Mouse (Mus musculus) stomach, embryonic 14.5 days (tissue): ENCODE measurements around the gene Gm20388. TPM values are rescaled to one million over a fixed set of nuclear protein-coding genes. Genes with fewer than 3 reads are reported as not detected.

Experiments
- ATAC-seq: fragments of 200-750 bp; cut with Nextera tagmentation; 2 replicates; pipeline ENCODE4 v1.8.0; 2017; ENCODE audit warnings: low read depth, moderate TSS enrichment; ENCODE audit not compliant: insufficient number of reproducible peaks, insufficient read depth, low FRiP score
- H3K27ac ChIP-seq: fragments of 300-500 bp; sonication (generic); 2 replicates; pipeline ENCODE4 v1.5.1; 2014; ENCODE audit warnings: mild to moderate bottlenecking, low read length, moderate library complexity, mixed read lengths
- H3K27me3 ChIP-seq: fragments of 300-500 bp; sonication (generic); 2 replicates; pipeline ENCODE4 v1.6.1; 2014; ENCODE audit warnings: low read length, control low read depth, mixed read lengths; ENCODE audit not compliant: control insufficient read depth, insufficient read depth
- H3K36me3 ChIP-seq: fragments of 300-500 bp; sonication (generic); 2 replicates; pipeline ENCODE4 v1.6.1; 2014; ENCODE audit warnings: mild to moderate bottlenecking, control low read depth, low read length, moderate library complexity, mixed read lengths; ENCODE audit not compliant: control insufficient read depth, insufficient read depth
- H3K4me1 ChIP-seq: fragments of 300-500 bp; sonication (generic); 2 replicates; pipeline ENCODE4 v1.6.1; 2014; ENCODE audit warnings: low read length, control low read depth, mixed read lengths; ENCODE audit not compliant: control insufficient read depth, insufficient read depth
- H3K4me2 ChIP-seq: fragments of 300-500 bp; sonication (generic); replicated peaks from 2 replicates; pipeline ENCODE4 v1.6.1; 2014; ENCODE audit warnings: low read depth, low read length, control low read depth
- H3K4me3 ChIP-seq: fragments of 300-500 bp; sonication (generic); 2 replicates; pipeline ENCODE4 v1.5.1; 2014; ENCODE audit warnings: low read depth, low read length, control low read depth
- H3K9ac ChIP-seq: fragments of 300-500 bp; sonication (generic); replicated peaks from 2 replicates; pipeline ENCODE4 v1.6.1; 2014; ENCODE audit warnings: low read depth, mild to moderate bottlenecking, control low read depth, low read length, moderate library complexity, mixed read lengths
- H3K9me3 ChIP-seq: fragments of 300-500 bp; sonication (generic); 2 replicates; pipeline ENCODE4 v1.6.1; 2016; ENCODE audit warnings: low read depth, low read length, control low read depth; ENCODE audit not compliant: control insufficient read depth
- WGBS: fragments of 180-500 bp; shearing (Covaris S2); extraction: QIAGEN DNeasy Blood & Tissue Kit; methylation state at CpG from one replicate; pipeline ENCODE4 v1.1.7; 2014; 5-methylcytosine and 5-hydroxymethylcytosine counted together
- polyA plus RNA-seq: library from polyadenylated mRNA; unstranded; fragments of >200 nt; fragmentation: Nextera tagmentation; extraction: Ambion mirVana; gene quantifications from 2 replicates; pipeline ENCODE4 v1.2.1, GENCODE M21; 2014

Gene Gm20388
- polyA plus RNA-seq, 1 experiment from 2014 or later = 11.4 TPM

- H3K27ac ChIP-seq = peak overlapping the region; percentile 96
- peaks cover 43% of the 10 kb centered on the region for H3K4me1 ChIP-seq
- H3K4me2 ChIP-seq = no peak overlapping the region
- 75% methylated on average over 18 of the region's 18 CpGs for WGBS
- no peak overlapping the region for H3K9ac ChIP-seq
- no peaks in the 10 kb centered on the region for H3K27me3 ChIP-seq
- peaks cover 1% of the 10 kb centered on the region; the same call in 1 of the 2 replicates for H3K36me3 ChIP-seq
- peak; percentile 18; the same call in 1 of the 2 replicates for ATAC-seq
- no peak overlapping the region for H3K4me3 ChIP-seq
- H3K9me3 ChIP-seq = no peaks in the 10 kb centered on the region
These were observed 1988.8 kb downstream of the Gm20388 start for GRCm38 (mm10) chr8:121899180-121900044.

GRCm38 (mm10) chr8:121901498-121902236 is 1991.0 kb downstream of the Gm20388 start:
- Histone ChIP-seq H3K27ac (no peak overlapping the region), H3K36me3 (no peaks in the 10 kb centered on the region), H3K4me3 (no peak overlapping the region), H3K27me3 (no peaks in the 10 kb centered on the region), H3K4me1 (peaks cover 48% of the 10 kb centered on the region), H3K9me3 (no peaks in the 10 kb centered on the region), H3K9ac (no peak overlapping the region), H3K4me2 (no peak overlapping the region)
- ATAC-seq = no peak
- WGBS = 40% methylated on average over 8 of the region's 8 CpGs

GRCm38 (mm10) chr8:121903977-121904376 is 1993.3 kb downstream of the Gm20388 start:
- no peak for ATAC-seq
- no peak overlapping the region for H3K4me2 ChIP-seq
- 59% methylated on average over 6 of the region's 6 CpGs for WGBS
- H3K4me3 ChIP-seq = no peak overlapping the region
- H3K9me3 ChIP-seq = no peaks in the 10 kb centered on the region
- H3K36me3 ChIP-seq = no peaks in the 10 kb centered on the region
- peaks cover 25% of the 10 kb centered on the region; the same call in 1 of the 2 replicates for H3K4me1 ChIP-seq
- no peaks in the 10 kb centered on the region for H3K27me3 ChIP-seq
- no peak overlapping the region for H3K9ac ChIP-seq
- H3K27ac ChIP-seq = no peak overlapping the region

- WGBS = 90% methylated on average over 9 of the region's 9 CpGs
- Histone ChIP-seq H3K36me3 (no peaks in the 10 kb centered on the region), H3K4me1 (peaks cover 19% of the 10 kb centered on the region; the same call in 1 of the 2 replicates), H3K9me3 (no peaks in the 10 kb centered on the region), H3K4me3 (no peak overlapping the region), H3K27ac (no peak overlapping the region), H3K27me3 (no peaks in the 10 kb centered on the region), H3K4me2 (peak overlapping the region; percentile 7; the same call in 1 of the 2 replicates), H3K9ac (no peak overlapping the region)
- no peak for ATAC-seq
These were observed 1994.4 kb downstream of the Gm20388 start for GRCm38 (mm10) chr8:121904999-121905398.

- H3K4me3 ChIP-seq = peak overlapping the region; percentile 79; the same call in 1 of the 2 replicates
- no peaks in the 10 kb centered on the region for H3K27me3 ChIP-seq
- H3K27ac ChIP-seq = no peak overlapping the region
- no peak for ATAC-seq
- peak overlapping the region; percentile 97 for H3K4me2 ChIP-seq
- H3K9me3 ChIP-seq = no peaks in the 10 kb centered on the region
- H3K36me3 ChIP-seq = no peaks in the 10 kb centered on the region
- H3K4me1 ChIP-seq = peaks cover 19% of the 10 kb centered on the region; the same call in 1 of the 2 replicates
- no peak overlapping the region for H3K9ac ChIP-seq
- 50% methylated on average over 1 of the region's 1 CpGs for WGBS
These were observed 1994.8 kb downstream of the Gm20388 start for GRCm38 (mm10) chr8:121905420-121905819.

- peaks cover 19% of the 10 kb centered on the region; the same call in 1 of the 2 replicates for H3K4me1 ChIP-seq
These were observed 1995.2 kb downstream of the Gm20388 start for GRCm38 (mm10) chr8:121905864-121906263.

GRCm38 (mm10) chr8:121906542-121907512 is 1996.2 kb downstream of the Gm20388 start:
- no peaks in the 10 kb centered on the region for H3K36me3 ChIP-seq
- peak overlapping the region; percentile 43 for H3K9ac ChIP-seq
- peak; percentile 25; the same call in 1 of the 2 replicates for ATAC-seq
- peaks cover 15% of the 10 kb centered on the region; the same call in 1 of the 2 replicates for H3K4me1 ChIP-seq
- H3K27me3 ChIP-seq = no peaks in the 10 kb centered on the region
- peak overlapping the region; percentile 79 for H3K4me3 ChIP-seq
- WGBS = under 1% methylated on average over 72 of the region's 72 CpGs
- H3K27ac ChIP-seq = no peak overlapping the region
- no peaks in the 10 kb centered on the region for H3K9me3 ChIP-seq
- H3K4me2 ChIP-seq = peak overlapping the region; percentile 97

More at GRCm38 (mm10) chr8:121905864-121906263, 1995.2 kb downstream of the Gm20388 start:
- Histone ChIP-seq H3K36me3 (no peaks in the 10 kb centered on the region), H3K9ac (no peak overlapping the region; the same call in 1 of the 2 replicates), H3K27me3 (no peaks in the 10 kb centered on the region), H3K27ac (no peak overlapping the region), H3K4me2 (peak overlapping the region; percentile 97), H3K9me3 (no peaks in the 10 kb centered on the region), H3K4me3 (peak overlapping the region; percentile 79)
- WGBS = 16% methylated on average over 5 of the region's 5 CpGs
- no peak for ATAC-seq
